Mouse (Mus musculus) mouse trophoblast stem cell (cell line): ENCODE results near the gene Med10.

Experiments used
- in situ Hi-C, 2 experiments: fragments of 300-500 bp; cut with MseI, MboI; formaldehyde crosslinking; loops; 2 replicates in 1 of 2; 3 replicates in 1 of 2; pipeline ENCODE4 v1.15.1; 2025

Med10 gene

DNA sequence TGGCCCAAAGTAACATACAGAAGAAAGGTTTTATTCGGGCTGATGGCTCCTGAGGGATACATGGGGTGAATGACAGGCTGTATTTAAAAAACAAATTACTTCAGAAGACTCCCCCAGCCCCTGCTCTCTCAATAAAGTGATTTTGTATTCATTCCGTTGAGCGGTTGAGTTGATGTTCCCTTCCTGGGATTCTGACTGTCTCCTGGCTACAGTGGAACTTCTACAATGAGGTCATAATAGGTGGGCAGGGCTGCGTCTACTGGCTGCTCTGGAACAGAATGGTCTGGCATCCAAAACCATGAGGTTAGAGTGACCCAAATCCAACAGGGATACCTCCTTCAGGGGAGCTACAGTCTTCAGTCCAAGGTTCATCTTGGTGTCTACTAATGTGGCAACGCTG lies at the start of gene Med10:
Gene Med10, plus strand, starts transcription at position 301 of the 400 bp plus-strand sequence.
- in situ Hi-C loops: no loop called here

DNA sequence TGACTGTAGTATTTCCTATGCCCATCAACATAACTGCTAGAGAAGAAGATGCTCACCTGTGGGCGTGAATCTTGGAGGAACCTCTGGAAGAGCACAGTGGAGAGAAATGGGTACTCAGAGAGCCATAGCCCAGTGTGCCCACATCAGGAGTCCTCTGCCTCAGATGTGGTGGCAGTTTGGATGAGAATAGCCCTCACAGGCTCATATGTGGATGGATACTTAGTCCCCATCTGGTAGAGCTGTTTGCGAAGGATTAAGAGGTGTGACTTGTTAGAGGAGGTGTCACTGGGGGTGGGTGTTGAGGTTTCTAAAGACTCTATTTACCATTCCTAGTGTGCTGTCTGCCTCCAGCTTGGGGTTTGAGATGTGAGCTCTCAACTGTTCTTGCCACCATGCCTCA lies 49.3 kb upstream of the Med10 start:
- in situ Hi-C loops: no loop called here

DNA sequence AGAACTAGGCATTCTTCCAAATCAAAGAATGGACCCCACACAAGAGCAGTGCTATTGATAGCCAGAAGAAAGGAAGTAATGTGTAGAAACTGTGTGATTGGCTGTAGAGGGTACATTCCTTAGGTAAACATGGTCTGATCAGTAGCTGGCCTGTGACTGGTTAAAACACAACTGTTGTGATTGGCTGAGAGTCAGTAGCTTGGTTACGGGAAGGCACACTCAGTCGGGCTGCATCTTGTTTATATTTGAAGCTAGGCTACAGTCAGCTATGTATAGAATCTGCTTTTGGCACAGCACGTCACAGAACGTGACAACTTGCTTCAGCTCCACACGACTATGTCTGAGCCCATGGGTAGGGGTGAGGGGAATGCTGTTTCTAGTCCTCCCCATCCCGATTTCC lies 43.2 kb upstream of the Med10 start:
- in situ Hi-C loops: no loop called here

GRCm38 (mm10) chr13:69761393-69761792 lies 40.8 kb upstream of the Med10 start:
- in situ Hi-C loops: no loop called here

DNA sequence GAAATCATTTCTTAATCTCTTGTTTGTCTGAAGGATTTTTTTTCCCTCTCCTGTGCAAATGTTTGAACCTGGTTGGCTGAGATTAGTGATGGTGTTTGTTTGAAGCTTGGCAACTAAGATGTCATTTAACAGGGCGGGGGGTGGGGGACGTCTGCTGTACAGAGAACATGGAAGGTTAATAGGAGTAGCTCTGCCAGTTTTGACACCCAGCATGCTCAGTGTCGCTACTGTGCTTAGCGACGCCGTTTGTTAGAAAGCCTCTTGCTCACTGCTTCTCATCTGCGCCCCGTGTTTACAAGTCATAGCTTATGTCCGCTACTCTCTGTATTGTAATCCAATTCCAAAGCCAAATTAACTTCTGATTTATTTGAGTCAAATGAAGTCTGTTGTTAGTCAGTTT lies 37.5 kb upstream of the Med10 start:
- in situ Hi-C loops: no loop called here

DNA sequence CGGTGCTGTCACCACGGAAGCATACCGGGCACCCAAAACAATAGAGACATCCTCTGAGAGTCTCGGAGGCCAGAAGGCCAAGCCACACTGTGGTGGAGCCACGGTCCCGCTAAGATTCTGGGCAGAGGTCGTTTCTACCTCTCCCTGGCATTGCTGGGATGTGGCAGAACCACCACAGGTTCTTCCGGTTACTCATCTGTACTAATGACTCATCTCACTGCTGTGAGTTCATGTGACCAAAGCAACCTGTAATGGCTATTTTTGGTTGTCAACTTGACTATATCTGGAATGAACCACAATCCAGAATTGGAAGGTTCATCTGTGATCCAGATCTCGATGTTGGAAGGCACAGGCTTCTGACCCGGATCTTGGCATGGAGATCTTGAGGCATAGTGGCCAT lies 34.0 kb upstream of the Med10 start:
- in situ Hi-C loops: no loop called here

DNA sequence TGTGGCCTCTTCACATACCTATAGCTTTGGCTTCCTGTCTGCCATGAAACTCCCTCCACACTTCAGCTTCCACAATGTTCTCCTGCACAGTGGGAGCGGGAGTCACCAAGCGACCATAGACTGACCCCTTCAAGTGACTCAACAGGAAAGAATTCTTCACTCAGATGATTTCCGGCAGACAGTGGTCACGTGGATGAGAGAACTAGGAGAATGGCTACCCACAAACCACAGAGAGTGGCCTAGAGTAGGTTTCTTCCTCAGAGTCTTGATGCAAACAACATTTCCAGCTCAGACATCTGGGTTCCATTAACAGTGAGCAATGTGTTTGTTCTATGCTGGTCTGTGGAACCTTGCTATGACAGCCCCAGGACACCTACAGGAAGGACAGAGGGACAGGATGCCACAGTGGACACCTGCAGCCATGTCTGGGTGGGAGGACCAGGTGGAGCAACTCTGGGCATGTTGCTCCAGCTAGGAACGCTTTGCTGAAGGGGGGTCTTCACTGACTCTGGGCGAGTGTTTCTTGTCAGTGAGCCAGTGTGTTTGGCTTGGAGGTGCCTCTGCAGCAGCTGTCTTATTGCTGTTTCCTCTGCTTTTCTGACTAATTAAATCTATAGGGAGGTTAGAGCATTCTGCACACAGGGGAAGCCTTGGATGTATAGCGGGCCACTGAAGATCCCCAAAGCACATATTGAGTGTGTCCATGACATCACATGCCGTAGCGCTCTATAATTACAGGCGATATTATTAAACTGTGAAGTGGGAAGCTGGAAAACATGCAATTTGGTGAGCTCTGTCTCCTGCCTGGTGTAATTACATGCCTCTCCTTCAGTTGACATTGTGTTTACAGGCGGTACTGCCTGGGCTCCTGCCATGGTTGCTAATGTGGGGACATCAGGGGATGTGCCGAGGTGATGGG lies 31.4 kb upstream of the Med10 start:
- in situ Hi-C loops: no loop called here

GRCm38 (mm10) chr13:69772358-69772757 lies 29.8 kb upstream of the Med10 start:
- in situ Hi-C loops: no loop called here

GRCm38 (mm10) chr13:69778221-69778620 lies 24.0 kb upstream of the Med10 start:
- in situ Hi-C loops: no loop called here

- in situ Hi-C loops: no loop called here
These were observed 13.5 kb upstream of the Med10 start for GRCm38 (mm10) chr13:69788704-69789103.

DNA sequence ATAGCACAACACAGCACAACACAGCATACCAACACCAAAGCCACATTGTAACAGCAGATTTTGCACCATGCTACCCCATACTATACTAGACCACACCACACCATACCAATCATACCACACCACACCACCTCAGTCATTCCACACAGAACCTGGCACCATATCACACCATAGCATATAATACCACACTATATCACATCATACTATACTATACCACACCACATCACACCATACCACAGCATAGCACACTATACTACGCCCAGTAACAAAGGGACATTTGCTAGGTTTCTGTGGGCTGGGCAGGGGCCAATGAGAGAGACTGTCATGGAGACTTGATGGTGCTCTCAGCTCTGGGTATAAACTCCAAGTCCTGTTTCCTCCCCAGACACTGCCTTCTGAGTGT lies 10.4 kb upstream of the Med10 start:
- in situ Hi-C loops: no loop called here

DNA sequence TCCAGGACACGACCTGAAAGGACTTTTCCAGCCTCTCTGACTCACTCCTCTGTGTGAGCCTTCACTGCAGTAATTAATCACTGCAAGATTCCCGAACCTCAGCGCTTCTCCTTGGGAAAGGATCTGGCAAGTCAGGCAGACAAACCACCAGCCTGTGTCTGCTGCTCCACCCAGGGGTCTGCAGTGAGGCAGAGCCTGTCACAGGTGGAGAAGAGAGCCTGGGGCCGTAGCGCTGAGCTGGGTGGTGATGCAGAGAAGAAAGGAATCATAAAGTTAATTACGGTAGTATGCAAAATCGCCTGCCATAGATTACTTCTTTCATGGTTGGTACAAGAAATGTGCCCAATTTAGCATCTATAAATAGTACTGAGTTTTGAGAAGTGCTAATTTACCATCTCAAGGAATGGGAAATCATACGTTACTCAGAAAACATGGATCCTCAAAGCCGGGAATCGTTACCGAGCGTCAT lies 9.6 kb upstream of the Med10 start:
- in situ Hi-C loops: no loop called here

DNA sequence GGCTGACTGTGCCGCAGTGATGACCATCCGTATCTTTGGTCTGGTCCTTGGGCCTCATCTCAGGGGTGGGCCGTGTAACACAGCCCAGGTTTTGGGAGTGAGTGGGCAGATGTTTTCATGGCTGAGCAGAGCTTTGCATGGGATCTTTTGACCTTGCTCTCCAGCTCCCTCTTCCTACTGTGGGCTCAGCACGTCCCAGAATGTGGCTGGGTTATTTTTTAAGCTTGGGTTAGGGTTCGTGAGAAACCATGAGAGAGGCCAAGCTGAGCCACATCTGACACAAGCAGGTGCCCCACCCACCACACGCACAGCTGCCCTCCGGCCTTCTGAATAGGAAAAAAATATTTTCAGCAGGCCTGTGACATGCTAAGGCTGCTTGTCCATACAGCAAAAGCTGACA lies 7.4 kb upstream of the Med10 start:
- in situ Hi-C loops: no loop called here

GRCm38 (mm10) chr13:69809681-69810611 lies 7.8 kb downstream of the Med10 start:
- in situ Hi-C loops: no loop called here

GRCm38 (mm10) chr13:69810936-69811680 lies 8.9 kb downstream of the Med10 start:
- in situ Hi-C loops: no loop called here

GRCm38 (mm10) chr13:69813870-69814269 lies 11.7 kb downstream of the Med10 start:
- in situ Hi-C loops: no loop called here

- in situ Hi-C loops: no loop called here
These were observed 16.1 kb downstream of the Med10 start for GRCm38 (mm10) chr13:69818306-69818705.

- in situ Hi-C loops: no loop called here
These were observed 19.1 kb downstream of the Med10 start for GRCm38 (mm10) chr13:69821169-69821822.

- in situ Hi-C loops: no loop called here
These were observed 21.9 kb downstream of the Med10 start for GRCm38 (mm10) chr13:69823920-69824637.

DNA sequence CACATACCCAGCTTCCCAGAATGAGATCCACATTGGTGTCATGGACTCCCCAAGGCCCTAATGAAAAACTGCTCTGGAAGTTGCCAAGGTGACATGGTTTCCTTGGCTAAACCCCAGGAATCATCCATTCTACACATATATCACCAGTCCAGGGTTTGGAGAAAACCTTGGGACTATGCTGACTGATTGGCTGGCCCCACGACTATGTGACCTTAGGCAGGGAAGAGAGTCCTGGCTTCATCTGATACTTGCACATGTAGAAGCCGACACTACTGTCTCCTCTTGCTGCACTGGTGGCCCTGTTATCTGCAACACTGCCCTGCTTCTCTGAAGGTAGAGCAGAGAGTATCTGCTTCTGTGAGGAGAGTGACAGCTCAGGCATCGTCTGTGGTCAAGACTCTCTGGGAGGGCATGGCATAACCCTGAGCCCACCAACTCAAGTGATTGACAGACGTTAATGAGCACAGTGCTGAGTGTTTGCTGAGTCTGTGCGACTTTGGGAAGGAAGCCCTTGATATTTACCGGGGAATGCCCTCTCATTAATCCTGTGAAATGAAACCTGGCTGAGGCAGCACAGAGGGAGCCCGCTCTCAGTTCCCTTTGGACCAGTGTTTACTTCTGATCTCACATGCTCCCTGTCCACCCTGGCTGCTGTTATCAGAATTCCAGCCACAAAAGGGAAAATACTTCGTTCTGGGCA lies 23.4 kb downstream of the Med10 start:
- in situ Hi-C loops: no loop called here
